Mouse (Mus musculus) megakaryocyte-erythroid progenitor cell, adult 5-6 weeks (primary cell): ENCODE results near the gene Mob3b. TPM values are rescaled to one million over a fixed set of nuclear protein-coding genes. Genes with fewer than 3 reads are reported as not detected.
A peak's percentile ranks its signal among the peaks of the same experiment; 100 is the strongest.

Experiments
- ATAC-seq: replicated peaks from 2 replicates; pipeline ENCODE4 v1.8.0; 2016; ENCODE audit warnings: mild to moderate bottlenecking, inconsistent platforms; ENCODE audit not compliant: severe bottlenecking, poor library complexity, low FRiP score, low TSS enrichment
- total RNA-seq, 2 experiments: library from RNA; stranded (forward) in 1 of 2; stranded (reverse) in 1 of 2; fragments of 200-1000, 215-1000 nt in 1 of 2; fragments of >200 nt in 1 of 2; fragmentation: Nextera tagmentation in 1 of 2; gene quantifications; 2 replicates each; pipeline ENCODE4 v1.2.3; 2014 to 2017

Mob3b gene
- total RNA-seq, 2 experiments from 2014 or later, result 2.1 to 3.1 TPM

- ATAC-seq, result no peak
These were observed 37.1 kb downstream of the Mob3b start for GRCm38 (mm10) chr4:35120159-35120558.

GRCm38 (mm10) chr4:35118851-35119250 is 38.4 kb downstream of the Mob3b start:
- ATAC-seq, result no peak

- no peak for ATAC-seq
These were observed 40.1 kb downstream of the Mob3b start for GRCm38 (mm10) chr4:35117144-35117543.

- no peak for ATAC-seq
These were observed 41.4 kb downstream of the Mob3b start for GRCm38 (mm10) chr4:35115933-35116332.

GRCm38 (mm10) chr4:35114950-35115349 is 42.3 kb downstream of the Mob3b start:
- ATAC-seq, result no peak

- ATAC-seq, result no peak
These were observed 43.6 kb downstream of the Mob3b start for GRCm38 (mm10) chr4:35113516-35114248.

GRCm38 (mm10) chr4:35112452-35112851 is 44.8 kb downstream of the Mob3b start:
- ATAC-seq, result no peak

GRCm38 (mm10) chr4:35105115-35105773 is 52.0 kb downstream of the Mob3b start:
- no peak for ATAC-seq

GRCm38 (mm10) chr4:35101201-35101600 is 56.1 kb downstream of the Mob3b start:
- ATAC-seq, result no peak

- peak; percentile 98 for ATAC-seq
These were observed 57.2 kb downstream of the Mob3b start for GRCm38 (mm10) chr4:35099865-35100780.

GRCm38 (mm10) chr4:35099210-35099864 is 57.9 kb downstream of the Mob3b start:
- no peak for ATAC-seq

GRCm38 (mm10) chr4:35098552-35098951 is 58.7 kb downstream of the Mob3b start:
- no peak for ATAC-seq

GRCm38 (mm10) chr4:35096226-35097175 is 60.8 kb downstream of the Mob3b start:
- no peak for ATAC-seq

- no peak for ATAC-seq
These were observed 64.8 kb downstream of the Mob3b start for GRCm38 (mm10) chr4:35092457-35092856.

GRCm38 (mm10) chr4:35091157-35091784 is 66.0 kb downstream of the Mob3b start:
- ATAC-seq, result no peak

GRCm38 (mm10) chr4:35089321-35090316 is 67.7 kb downstream of the Mob3b start:
- ATAC-seq, result no peak
